Mouse (Mus musculus) adrenal gland, postnatal 10 days (tissue): ENCODE measurements around the gene Slc25a25. TPM values are rescaled to one million over a fixed set of nuclear protein-coding genes. Genes with fewer than 3 reads are reported as not detected.

ENCODE experiments used
- DNase-seq: peaks from one replicate; pipeline ENCODE4 v3.0.0; 2021; ENCODE audit warnings: mixed read lengths
- total RNA-seq, 2 experiments: library from RNA; stranded (reverse); gene quantifications; 2 replicates each; pipeline ENCODE4 v1.2.3; 2021

Slc25a25 gene
- total RNA-seq, 2 experiments from 2014 or later: 36.5 to 121 TPM

DNA sequence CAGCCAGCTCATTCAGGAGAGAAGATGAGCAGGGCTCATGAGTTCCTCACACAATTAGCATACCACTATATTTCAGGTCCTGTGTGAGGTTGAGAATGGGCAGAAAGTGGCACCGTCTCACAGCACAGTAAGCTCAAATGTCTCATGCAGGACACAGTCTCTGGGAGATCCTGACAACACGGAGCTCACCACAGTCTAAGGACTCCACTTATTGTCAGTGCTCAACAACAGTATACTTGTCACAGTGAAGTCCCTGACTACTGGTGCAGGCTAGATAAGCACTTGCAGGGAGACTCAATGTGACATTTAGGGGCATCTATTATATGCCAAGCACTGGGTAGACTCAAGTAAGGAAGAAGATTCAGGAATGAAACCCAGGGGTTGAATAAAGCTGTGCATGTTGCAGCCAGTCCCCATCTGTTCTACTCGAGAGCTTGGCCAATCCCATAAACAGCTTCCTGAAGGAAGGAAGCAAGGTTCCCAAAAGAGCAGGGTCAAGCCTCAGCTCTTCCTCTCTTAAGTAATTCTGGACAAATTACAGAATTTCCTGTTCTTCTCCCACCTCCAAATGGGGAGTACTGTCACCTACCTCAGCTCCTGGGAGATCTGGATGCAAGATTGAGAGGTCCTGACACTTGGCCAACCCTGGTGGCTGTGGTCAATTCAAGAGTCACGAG is 21.9 kb downstream of the Slc25a25 start:
- no peak for DNase-seq

DNA sequence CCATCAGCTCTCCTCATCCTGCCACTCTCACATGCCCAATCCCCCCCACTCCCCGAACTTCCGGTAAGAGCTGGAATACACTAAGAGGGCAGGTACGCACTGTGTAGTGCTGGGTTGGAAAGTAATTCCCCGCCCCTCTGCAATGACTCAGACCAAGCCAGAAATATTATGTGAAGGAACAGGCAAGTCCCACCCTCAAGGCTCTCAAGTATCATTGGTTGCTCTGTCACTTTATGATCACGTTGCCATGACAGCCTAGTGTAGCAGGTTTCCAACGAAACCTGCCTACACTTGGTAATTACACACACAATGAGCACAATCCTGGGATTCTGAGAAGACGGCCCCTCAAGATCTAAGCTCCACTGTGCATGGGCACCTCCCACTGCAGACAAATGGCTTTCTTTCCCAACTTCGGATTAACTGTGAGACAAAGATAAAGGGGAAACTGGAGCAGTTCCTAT is 23.0 kb downstream of the Slc25a25 start:
- DNase-seq: peak; percentile 69

DNA sequence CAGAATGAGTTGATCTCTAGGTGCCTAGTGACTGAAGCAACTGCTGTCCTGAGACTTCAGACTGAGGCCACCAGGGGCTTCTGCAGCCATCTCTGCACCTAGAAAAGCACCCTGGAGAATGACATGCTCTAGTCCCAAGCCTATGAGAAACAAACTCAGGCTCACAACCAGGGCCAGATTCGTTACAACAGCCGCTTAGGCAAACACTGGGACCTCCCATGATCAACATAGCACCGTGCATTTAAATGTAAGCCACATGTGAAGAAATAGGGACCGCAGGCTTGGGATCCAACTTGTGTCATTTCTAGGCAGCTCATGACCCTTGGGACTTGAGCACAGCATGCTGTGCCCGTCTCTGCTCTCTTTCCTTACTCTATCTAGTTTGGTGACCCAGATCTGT is 23.5 kb downstream of the Slc25a25 start:
- DNase-seq: no peak

DNA sequence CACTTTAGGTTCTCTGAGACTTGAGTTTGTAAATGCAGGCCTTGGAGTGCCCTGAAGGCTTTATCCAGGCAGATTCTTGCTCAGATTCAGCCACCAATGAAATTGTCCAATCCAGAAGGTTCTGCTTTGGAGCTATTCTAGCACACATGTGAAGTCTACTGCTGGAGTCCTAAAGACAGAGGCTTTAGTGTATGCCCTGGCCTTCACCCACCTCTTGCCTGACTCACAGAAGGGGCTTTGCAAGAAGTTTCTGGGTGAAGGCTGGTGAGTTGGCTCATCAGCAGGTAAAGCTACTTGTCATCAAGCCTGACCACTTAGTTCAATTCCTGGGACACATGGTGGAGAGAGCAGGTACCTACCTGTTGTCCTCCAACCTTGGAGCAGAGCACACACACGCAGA is 25.1 kb downstream of the Slc25a25 start:
- DNase-seq: no peak

DNA sequence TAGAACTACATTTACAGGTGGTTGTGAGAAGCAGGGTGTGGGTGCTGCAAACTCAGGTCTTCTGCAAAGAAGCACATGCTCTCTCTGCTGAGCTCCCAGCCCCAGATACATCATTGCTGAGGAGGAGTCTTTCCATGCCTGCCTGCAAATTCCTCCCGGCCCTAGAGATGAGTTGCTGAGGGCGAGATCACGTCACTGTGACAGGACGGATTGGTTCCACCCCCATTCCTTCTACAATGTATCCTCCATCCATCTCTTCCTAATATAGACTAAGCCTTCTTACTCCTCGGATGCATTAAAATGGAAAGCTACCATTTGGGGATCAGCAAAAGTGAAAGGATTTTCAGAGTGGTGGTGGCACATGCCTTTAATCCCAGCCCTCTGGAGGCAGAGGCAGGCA is 25.7 kb downstream of the Slc25a25 start:
- no peak for DNase-seq

DNA sequence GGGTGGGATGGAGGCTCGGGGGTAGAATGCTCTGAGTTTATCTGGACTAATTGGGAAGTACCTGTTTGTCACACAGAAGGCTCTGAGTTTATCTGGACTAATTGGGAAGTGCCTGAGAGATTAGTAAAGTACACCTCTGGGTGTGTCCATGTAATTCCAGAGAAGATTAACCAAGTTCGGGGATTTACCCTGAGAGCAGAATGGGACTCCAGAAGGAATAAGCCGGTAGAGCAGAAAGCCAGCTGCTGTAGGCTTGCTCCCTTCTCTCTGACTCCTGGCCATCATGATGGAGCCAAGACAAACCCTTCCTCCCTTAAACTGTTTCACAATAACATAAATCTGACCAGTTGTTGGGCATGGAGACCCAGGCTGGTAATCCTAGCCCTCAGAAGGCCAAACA is 26.4 kb downstream of the Slc25a25 start:
- DNase-seq: no peak

DNA sequence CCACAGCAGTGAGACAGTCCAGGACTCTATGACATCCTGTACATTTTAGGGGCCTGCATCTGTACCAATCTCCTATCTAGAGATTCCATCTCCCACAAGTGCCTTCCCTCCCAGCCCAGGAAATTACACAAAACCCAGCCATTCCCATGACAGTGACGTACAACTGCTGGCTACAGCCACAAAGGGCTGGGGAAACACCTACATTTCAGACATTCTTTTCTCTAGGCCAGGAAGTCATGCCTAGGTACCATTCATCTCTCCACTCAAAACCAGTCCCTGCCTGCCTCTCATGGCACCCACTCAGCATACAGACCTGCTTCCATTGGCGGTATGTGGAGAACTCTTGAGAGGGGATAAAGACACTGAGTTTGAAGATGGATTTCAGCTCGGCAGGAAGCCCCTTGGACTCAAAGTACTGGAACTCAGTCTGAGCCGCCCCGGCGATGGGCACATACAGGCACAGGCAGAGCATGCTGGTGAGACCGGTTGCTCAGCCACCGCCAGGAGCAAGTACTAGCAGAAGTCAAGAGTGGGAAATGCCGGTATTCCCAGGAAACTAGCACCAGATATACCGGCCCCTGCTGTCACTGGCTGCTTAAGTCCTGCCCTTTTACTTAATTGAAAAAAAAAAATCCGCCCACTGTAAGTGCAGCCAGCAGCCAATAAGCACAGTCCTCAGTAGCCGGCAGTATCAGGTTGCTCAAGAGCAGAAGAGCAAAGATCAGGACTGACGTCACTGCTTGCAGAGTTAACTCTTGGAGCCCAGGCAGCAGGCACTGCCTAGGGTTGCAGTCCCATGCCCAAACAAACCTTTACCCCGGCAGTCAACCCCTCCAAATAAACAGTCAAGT is 27.5 kb downstream of the Slc25a25 start:
- peak; percentile 85 for DNase-seq

DNA sequence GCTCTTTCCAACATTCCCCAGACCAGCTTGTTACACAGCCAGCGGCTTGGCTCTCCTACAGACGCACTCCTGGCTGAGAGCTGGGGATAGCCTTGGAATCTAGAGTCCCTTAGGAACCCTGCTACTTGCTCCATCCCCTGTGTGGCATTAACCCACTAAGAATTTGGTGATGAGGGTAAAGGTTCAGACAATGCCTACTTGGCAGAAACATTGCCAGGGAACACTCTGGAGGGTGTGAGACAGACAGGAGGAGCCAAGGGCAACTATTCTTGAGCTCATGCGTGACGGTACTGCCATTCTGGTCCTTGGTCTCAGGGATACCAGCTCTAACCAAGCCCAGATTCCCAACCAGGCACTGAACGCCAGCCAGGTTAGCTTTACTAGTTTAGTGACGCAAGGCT is 29.4 kb downstream of the Slc25a25 start:
- peak; percentile 59 for DNase-seq

DNA sequence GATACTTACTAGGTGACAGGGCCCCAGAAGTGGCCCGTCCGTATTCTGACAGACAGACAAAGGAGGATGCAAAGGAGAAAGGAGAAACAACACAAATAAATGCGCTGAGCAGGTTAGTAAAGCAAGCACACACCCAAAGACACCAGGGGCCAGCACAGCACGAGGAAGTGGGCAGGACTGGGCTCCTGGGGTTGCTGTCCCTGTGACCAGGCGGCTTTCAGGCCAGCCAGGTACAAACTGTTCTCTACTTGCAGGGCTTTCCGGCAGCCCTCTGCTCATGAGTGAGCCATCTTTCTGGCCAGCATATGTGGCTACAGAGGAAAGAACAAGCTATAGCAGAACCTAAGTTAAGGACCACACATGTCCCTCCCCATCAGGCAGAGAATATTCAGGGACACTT is 30.6 kb downstream of the Slc25a25 start:
- no peak for DNase-seq

DNA sequence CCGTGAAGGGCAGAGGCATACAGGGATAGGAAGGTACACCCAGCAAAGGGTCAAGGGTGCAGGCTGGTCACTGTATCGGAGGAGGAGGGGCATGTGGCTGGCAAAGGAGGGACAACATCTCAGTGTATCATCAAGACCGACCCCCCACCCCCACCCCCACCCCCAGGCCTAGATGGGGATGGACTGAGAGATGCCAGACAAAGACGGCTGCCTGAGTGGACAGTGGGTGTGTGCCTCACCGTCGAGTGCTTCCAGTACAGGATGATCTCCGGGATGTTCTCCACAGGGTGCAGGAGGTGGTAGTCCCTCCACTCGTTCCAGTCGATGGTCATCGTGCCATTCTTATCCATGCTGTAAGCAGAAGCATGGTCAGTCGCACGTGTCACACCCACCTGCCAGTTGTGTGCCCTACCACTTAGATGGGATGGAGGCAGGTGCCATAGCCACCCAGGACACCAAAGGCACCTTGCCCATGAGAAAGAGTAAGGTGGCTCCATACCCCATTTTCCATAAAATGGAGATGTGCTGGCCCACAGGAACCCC is 31.1 kb downstream of the Slc25a25 start:
- DNase-seq: no peak

DNA sequence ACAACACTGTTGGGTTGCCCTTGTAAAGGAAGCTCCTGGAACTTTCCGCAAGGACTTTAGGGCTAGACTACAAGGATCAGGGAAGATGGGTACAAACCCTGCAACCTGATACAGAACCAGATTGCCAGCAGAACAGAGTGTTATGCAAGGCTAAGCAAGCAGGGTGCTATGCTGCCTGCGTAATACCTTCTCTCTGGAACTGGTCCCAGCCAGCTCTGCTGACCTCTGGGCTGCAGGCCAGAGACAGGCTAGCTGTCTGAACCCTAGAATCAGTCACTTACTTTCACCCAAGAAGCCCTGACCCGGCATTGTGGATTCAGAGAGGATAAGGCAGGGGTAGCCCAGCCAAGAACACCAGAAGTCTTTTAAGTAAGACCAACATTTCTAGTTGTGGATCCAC is 31.9 kb downstream of the Slc25a25 start:
- DNase-seq: peak; percentile 89

DNA sequence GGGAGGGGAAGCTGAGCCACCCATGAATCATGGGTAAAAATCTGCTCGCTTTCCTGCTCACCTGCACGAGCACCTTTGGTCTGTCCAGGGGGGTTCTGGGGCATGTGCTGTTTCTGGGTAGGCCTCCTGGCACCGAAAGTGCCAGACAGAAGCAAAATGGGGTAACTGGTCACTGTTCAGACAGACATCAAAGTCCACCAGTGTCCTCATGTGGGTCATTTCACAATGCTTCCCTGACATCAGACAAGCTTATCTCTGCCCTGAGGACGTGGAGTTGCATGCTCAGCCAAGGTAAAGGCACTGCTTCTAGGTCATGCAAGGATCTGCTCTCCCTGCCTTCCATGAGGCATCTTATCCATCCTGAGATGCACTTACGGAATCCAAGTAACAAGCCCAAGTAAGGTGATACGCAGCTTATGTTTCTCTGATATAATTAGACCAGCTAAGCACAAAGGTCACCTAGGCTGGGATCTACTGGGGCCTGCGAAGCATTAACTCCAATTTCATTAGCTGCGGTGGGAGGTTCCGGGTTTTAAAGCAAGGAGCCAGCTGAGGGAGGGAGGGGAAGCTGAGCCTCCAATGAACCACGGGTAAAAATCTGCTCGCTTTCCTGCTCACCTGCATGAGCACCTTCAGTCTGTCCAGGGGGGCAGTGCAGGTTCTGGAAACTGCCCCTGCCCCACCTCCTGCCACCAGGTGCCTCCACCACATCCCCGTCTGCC is 32.7 kb downstream of the Slc25a25 start:
- no peak for DNase-seq

DNA sequence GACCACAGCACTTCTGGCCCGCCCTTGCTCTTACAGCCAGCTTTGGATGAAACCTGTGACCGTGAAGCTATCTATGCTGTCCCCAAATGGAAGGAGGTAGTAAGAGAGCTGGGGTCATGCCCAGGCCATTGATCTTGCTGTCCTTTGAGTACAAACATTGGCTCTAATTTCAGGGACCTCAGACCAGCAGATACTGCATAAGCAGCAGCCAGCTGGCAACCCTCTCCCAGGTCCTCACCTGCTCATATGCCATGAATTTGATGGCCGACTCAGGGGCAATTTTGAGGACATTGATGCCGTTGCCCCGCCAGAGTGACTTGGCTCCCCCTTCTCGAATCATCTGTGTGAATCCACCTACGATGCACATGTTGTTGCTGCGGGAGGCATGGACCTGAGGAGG is 33.8 kb downstream of the Slc25a25 start:
- DNase-seq: no peak

DNA sequence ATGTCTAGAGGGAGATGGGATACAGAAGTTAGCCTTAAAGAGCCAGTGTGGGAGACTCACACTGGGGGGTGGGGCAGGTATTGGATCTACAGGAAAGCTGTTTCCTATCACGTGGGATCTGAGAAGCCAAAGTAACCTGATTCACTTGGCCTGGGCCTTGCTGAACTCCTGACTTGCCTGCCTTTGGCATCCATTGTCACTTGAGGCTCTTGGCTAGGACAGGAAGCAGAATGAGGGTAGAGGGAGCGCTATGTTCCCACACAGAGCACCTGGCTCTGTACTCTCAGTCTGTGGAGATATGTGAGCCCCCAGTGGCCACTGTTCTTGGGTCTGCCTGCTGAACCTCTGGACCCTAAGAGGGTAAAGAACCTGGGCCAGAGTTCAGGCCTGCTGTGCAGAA is 34.7 kb downstream of the Slc25a25 start:
- no peak for DNase-seq

DNA sequence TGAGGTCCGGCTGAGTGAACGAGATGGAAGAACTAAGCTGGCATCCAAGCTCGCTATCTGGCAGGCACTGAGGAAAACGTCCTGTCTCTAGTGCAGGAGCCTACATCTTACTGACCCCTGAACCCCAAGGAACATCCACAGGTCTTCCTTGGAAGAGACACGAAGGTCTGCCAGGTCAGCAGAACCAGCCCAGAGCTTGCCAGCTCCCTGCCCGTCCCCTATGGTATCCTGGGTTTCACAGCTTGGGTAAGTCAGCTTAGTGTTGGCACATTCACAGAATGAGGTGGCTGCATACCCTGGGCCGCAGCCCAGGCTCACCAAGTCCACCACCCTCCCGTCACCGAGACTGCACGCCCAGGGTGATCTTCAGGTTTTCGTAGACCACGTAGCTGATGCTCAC is 35.4 kb downstream of the Slc25a25 start:
- no peak for DNase-seq

DNA sequence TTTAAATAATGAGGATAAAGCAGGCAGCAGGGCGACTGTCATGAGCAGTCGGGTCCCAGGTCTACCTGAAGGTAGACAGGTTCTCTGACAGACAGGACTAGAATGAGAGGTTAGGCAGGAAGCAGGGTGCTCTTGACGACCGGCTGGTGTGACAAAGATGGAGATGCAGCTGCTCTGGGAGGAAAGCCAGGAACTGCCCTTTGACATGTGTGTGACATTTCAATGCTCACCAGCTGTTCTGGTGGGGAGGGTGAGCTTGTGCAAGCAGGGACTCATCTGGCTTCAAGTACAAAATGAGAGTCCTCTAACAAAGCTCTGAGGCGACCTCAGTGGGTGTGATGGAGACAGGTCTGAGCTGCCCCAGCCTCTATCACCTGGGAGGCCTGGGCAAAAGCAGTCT is 37.3 kb downstream of the Slc25a25 start:
- no peak for DNase-seq

DNA sequence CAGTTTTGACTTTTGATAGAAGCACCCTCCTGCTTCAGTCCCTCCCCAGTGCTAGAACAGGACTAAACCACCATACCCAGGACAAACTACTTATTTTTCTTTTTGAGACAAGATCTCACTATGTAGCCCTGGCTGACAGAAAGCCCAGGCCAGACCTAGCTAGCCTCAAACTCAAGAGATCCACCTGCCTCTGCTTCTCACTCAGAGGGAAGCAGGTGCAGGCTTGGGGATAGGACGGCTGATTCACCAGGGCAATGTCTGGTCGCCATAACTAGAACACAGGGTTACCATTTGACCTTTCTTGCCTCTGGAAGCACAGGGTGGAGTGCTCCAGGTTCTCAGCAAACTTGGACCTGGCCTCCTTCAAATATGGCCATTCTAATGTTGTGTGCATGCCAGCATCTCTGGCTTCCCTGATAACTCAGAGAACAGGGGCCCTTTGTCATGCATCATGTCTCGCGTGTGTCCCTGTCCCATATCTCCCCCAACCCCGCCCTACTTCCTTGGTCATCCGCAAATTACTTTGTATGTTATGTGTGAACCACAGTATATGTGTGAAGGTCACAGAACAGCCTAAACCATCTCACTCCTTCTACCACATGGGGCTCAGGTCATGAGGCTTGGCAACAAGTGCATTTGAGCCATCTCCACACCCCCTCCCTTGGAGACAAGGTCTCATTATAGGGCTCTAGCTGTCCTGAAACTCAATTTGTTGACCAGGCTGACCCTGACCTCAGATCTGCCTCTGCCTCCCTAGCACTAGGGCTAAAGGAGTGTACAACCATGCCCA is 38.3 kb downstream of the Slc25a25 start:
- DNase-seq: peak; percentile 10

DNA sequence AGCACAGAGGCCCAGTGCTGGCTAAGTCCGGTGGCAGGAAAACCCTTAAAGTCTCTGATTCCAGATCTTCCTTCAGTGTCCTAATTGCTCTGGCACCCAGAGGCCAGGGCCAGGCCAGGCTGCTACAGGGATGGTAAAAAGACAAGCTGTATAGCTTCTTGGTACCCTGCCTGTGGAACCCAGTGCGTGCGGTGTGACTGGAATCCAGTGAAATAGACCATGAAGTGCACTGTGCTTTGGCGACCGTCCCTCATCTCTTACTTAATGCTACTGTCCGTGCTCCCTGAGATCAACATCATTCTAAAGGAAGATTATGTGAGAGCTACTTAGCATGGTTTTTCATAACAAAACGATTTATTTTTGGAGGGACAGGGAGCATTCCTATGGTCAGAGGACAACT is 39.8 kb downstream of the Slc25a25 start:
- no peak for DNase-seq

DNA sequence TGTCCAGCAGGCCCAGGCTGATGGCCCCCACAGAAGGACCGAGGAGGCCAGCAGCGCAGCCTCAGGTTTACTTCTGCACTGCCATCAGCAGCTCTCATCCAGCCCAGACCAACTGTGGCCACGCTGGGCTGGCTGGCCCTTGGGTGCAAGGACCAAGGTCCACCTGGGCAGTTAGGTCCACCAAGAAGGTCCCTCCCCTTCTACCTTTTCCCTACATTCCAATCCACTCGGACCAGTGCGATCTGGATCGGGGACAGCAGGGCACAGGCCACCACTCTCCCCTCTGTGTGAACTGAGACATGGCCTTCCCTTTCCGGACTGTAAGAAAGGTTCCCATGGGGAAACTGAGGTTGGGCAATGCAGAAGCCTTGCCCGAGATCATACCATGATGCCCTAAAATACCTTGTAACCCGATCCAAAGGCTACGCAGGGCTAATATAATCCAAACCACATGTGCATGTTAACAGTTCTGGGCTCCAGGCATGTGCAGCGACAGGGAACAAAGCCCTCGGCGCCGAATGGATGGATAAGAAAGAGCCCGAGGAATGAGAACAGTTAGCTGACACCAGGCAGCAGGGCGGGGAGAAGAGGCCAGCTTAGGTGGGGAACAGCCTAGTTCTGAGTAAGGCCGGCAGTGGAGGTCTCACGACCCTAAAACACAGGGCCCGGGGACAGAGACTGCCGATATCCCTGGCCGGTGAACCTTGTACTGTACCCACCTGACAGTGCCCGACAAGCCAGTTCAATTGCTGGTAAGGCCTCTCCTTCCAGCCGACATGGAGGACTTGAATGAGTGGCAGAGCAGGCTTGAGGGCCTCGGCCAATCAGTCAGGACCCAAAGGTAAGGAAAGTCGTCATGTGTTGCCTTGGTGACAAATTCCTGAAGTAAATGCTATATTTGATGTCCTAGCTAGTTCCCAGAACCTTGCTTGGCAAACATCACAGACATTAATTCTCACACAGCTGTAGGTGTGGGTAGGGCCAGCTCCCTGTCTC is 42.5 kb downstream of the Slc25a25 start:
- peak; percentile 36 for DNase-seq

DNA sequence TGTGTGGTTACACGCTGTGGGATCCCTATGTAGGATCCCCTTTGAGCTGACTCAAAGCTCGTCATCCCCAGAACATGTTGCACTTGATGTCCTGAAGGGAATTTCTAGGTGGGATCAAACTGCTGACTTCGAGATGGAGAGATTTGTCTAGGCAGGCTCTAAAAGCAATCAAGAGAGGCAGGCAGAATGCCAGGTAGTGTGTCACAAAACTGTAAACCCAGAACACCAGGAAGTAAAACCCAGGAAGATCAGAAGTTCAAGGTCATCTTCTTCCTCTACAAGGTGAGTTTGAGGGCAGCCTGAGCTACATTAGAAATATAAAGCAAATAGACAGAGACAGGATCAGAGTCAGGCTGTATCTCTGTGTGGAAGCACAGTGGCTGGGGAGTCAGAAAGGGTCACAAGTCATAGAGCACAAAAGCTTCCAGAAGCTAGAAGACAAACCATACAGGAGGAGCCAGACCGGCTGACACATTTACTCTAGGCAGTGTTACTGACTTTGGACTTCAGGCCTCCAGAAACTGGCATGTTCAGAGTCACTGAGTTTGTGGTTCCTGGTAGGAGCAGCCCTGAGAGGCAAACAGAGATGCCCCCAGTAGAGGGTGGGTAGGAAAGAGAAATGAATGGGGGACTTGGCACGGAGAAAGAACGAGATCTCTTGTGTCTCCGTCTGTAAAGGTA is 44.0 kb downstream of the Slc25a25 start:
- DNase-seq: no peak
